Mouse (Mus musculus) neural tube, embryonic 11.5 days (tissue): ENCODE results near the gene Pard3b. TPM values are rescaled to one million over a fixed set of nuclear protein-coding genes. Genes with fewer than 3 reads are reported as not detected.

Experiments used
- ATAC-seq: fragments of 200-750 bp; cut with Nextera tagmentation; 2 replicates; pipeline ENCODE4 v1.8.0; 2017; ENCODE audit warnings: moderate number of reproducible peaks, mild to moderate bottlenecking, moderate TSS enrichment, moderate library complexity; ENCODE audit not compliant: insufficient read depth, low FRiP score, low TSS enrichment
- DNase-seq: peaks from one replicate; pipeline ENCODE4 v3.0.0-alpha.2; 2015; ENCODE audit warnings: low spot score
- H3K27ac ChIP-seq: fragments of 300-500 bp; sonication (generic); 2 replicates; pipeline ENCODE4 v1.5.1; 2014; ENCODE audit warnings: low read depth, mild to moderate bottlenecking, low read length
- H3K27me3 ChIP-seq: fragments of 300-500 bp; sonication (generic); 2 replicates; pipeline ENCODE4 v1.6.1; 2014; ENCODE audit warnings: mild to moderate bottlenecking, low read length, mixed read lengths; ENCODE audit not compliant: control insufficient read depth, insufficient read depth
- H3K36me3 ChIP-seq: fragments of 300-500 bp; sonication (generic); 2 replicates; pipeline ENCODE4 v1.6.1; 2014; ENCODE audit warnings: mild to moderate bottlenecking, low read length, moderate library complexity, mixed read lengths; ENCODE audit not compliant: control insufficient read depth, insufficient read depth
- H3K4me1 ChIP-seq: fragments of 300-500 bp; sonication (generic); 2 replicates; pipeline ENCODE4 v1.6.1; 2014; ENCODE audit warnings: low read length, mixed read lengths; ENCODE audit not compliant: control insufficient read depth, insufficient read depth
- H3K4me2 ChIP-seq: fragments of 300-500 bp; sonication (generic); 2 replicates; pipeline ENCODE4 v1.6.1; 2014; ENCODE audit warnings: low read depth, mild to moderate bottlenecking, moderate library complexity
- H3K4me3 ChIP-seq: fragments of 300-500 bp; sonication (generic); 2 replicates; pipeline ENCODE4 v1.5.1; 2014; ENCODE audit warnings: low read depth, low read length
- H3K9ac ChIP-seq: fragments of 300-500 bp; sonication (generic); 2 replicates; pipeline ENCODE4 v1.6.1; 2014; ENCODE audit warnings: mild to moderate bottlenecking, low read length
- H3K9me3 ChIP-seq: fragments of 300-500 bp; sonication (generic); 2 replicates; pipeline ENCODE4 v1.6.1; 2016; ENCODE audit warnings: low read length; ENCODE audit not compliant: control insufficient read depth
- WGBS: fragments of 180-500 bp; shearing (Covaris S2); extraction: QIAGEN DNeasy Blood & Tissue Kit; methylation state at CpG from one replicate; pipeline ENCODE4 v1.1.7; 2014; 5-methylcytosine and 5-hydroxymethylcytosine counted together
- polyA plus RNA-seq: library from polyadenylated mRNA; unstranded; fragments of >200 nt; fragmentation: Nextera tagmentation; extraction: Ambion mirVana; gene quantifications from 2 replicates; pipeline ENCODE4 v1.2.1, GENCODE M21; 2014

Gene Pard3b
- polyA plus RNA-seq, 1 experiment from 2014 or later, result 12.6 TPM

- 0 out of 2 replicates have a peak, but pooled peaks cover 7% of the 10 kb centered on the region for H3K4me1 ChIP-seq
- ATAC-seq, result no peak
- no peak overlapping the region for H3K4me2 ChIP-seq
- no peak for DNase-seq
- no peaks in the 10 kb centered on the region for H3K9me3 ChIP-seq
- H3K4me3 ChIP-seq, result no peak overlapping the region
- no peak overlapping the region for H3K27ac ChIP-seq
- 65% methylated on average over 6 of the region's 6 CpGs for WGBS
- no peak overlapping the region for H3K9ac ChIP-seq
- H3K36me3 ChIP-seq, result no peaks in the 10 kb centered on the region
- no peaks in the 10 kb centered on the region for H3K27me3 ChIP-seq
These were observed 1015.8 kb downstream of the Pard3b start for GRCm38 (mm10) chr1:62654436-62654835.

GRCm38 (mm10) chr1:62664960-62665645 lies 1026.5 kb downstream of the Pard3b start:
- no peaks in the 10 kb centered on the region for H3K27me3 ChIP-seq
- DNase-seq (peak; percentile 22), ATAC-seq (no peak)
- WGBS, result 54% methylated on average over 8 of the region's 8 CpGs
- no peaks in the 10 kb centered on the region for H3K4me1 ChIP-seq
- H3K9me3 ChIP-seq, result no peaks in the 10 kb centered on the region
- H3K27ac ChIP-seq, result no peak overlapping the region
- no peaks in the 10 kb centered on the region for H3K36me3 ChIP-seq
- no peak overlapping the region for H3K4me3 ChIP-seq
- H3K4me2 ChIP-seq, result no peak overlapping the region
- H3K9ac ChIP-seq, result no peak overlapping the region

GRCm38 (mm10) chr1:62665771-62666730 lies 1027.4 kb downstream of the Pard3b start:
- no peak overlapping the region for H3K9ac ChIP-seq
- H3K27me3 ChIP-seq, result no peaks in the 10 kb centered on the region
- no peaks in the 10 kb centered on the region for H3K36me3 ChIP-seq
- H3K27ac ChIP-seq, result no peak overlapping the region
- H3K4me1 ChIP-seq, result no peaks in the 10 kb centered on the region
- 83% methylated on average over 5 of the region's 5 CpGs for WGBS
- no peak overlapping the region for H3K4me3 ChIP-seq
- no peak for DNase-seq
- no peaks in the 10 kb centered on the region for H3K9me3 ChIP-seq
- no peak overlapping the region for H3K4me2 ChIP-seq
- no peak for ATAC-seq

GRCm38 (mm10) chr1:62666780-62667179 lies 1028.2 kb downstream of the Pard3b start:
- H3K36me3 ChIP-seq, result no peaks in the 10 kb centered on the region
- ATAC-seq (no peak), DNase-seq (no peak)
- no peak overlapping the region for H3K4me2 ChIP-seq
- no peak overlapping the region for H3K27ac ChIP-seq
- no peaks in the 10 kb centered on the region for H3K9me3 ChIP-seq
- H3K4me1 ChIP-seq, result no peaks in the 10 kb centered on the region
- H3K4me3 ChIP-seq, result no peak overlapping the region
- no peaks in the 10 kb centered on the region for H3K27me3 ChIP-seq
- 83% methylated on average over 5 of the region's 5 CpGs for WGBS
- no peak overlapping the region for H3K9ac ChIP-seq

GRCm38 (mm10) chr1:62678611-62679344 lies 1040.2 kb downstream of the Pard3b start:
- H3K9me3 ChIP-seq, result no peaks in the 10 kb centered on the region
- H3K27ac ChIP-seq, result no peak overlapping the region
- no peaks in the 10 kb centered on the region for H3K36me3 ChIP-seq
- H3K4me3 ChIP-seq, result no peak overlapping the region
- H3K9ac ChIP-seq, result no peak overlapping the region
- peaks cover 5% of the 10 kb centered on the region; the same call in 1 of the 2 replicates for H3K4me1 ChIP-seq
- ATAC-seq (no peak), DNase-seq (no peak)
- no peak overlapping the region for H3K4me2 ChIP-seq
- no peaks in the 10 kb centered on the region for H3K27me3 ChIP-seq
- WGBS, result 44% methylated on average over 4 of the region's 4 CpGs

GRCm38 (mm10) chr1:62679466-62679865 lies 1040.8 kb downstream of the Pard3b start:
- peaks cover 5% of the 10 kb centered on the region; the same call in 1 of the 2 replicates for H3K4me1 ChIP-seq
- no peak overlapping the region for H3K27ac ChIP-seq
- DNase-seq (no peak), ATAC-seq (no peak)
- 94% methylated on average over 2 of the region's 2 CpGs for WGBS
- H3K4me3 ChIP-seq, result no peak overlapping the region
- H3K36me3 ChIP-seq, result no peaks in the 10 kb centered on the region
- no peaks in the 10 kb centered on the region for H3K9me3 ChIP-seq
- no peaks in the 10 kb centered on the region for H3K27me3 ChIP-seq
- H3K4me2 ChIP-seq, result no peak overlapping the region
- H3K9ac ChIP-seq, result no peak overlapping the region

GRCm38 (mm10) chr1:62682456-62683385 lies 1044.1 kb downstream of the Pard3b start:
- peak; percentile 58 for ATAC-seq
- peak; percentile 51 for DNase-seq
- Histone ChIP-seq H3K4me2 (peak overlapping the region; percentile 14; the same call in 1 of the 2 replicates), H3K36me3 (no peaks in the 10 kb centered on the region), H3K27me3 (no peaks in the 10 kb centered on the region), H3K9ac (no peak overlapping the region), H3K9me3 (no peaks in the 10 kb centered on the region), H3K27ac (peak overlapping the region; percentile 15; the same call in 1 of the 2 replicates), H3K4me3 (no peak overlapping the region), H3K4me1 (peaks cover 5% of the 10 kb centered on the region; the same call in 1 of the 2 replicates)
- WGBS, result 45% methylated on average over 21 of the region's 21 CpGs
